In the genomic region with DNA sequence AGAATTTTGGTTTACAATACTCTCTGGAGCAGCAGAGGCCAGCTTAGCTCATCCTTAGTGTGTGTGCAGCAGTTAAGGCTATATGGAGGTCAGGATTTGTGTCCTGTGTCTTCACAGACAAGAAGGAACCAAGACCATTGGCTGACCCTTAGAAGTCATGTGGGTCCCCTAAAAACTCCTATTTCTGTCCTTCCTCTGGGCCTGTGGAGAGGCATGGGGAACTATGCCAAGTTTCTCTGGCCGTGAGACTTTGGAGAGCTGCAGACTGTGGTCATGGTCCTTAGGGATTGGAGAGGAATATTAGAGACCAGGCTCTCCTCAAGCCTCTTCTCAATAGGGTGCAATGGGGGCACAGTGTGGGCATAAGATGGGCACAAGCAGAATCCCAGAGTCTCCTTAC, we compare ENCODE assay signal across 13 mouse cellular contexts. TPM values are rescaled to one million over a fixed set of nuclear protein-coding genes. Genes with fewer than 3 reads are reported as not detected.
DNase-seq lines count a peak whose midpoint lies in the region.
"Not testable (repeated sequence)": the region's sequence is repeated elsewhere in the genome, so short reads cannot be mapped to it uniquely, and the experiment has no call there.
"Had no signal": no experiment of that assay in that cellular context is flagged by ENCODE, and none has a peak within 500 bp of the region (broad histone marks: within the 10 kb centered on the region; RNA-seq: fewer than 3 reads in every experiment).

No protein-coding gene starts in this region.

- DNase-seq in adrenal gland, postnatal 10 days = peak; percentile 6
- DNase-seq in gastrocnemius, postnatal 25 days = peak; percentile 20
- peak; percentile 26 to 51 for DNase-seq in heart, adult 18-20 months
- DNase-seq in heart, adult 9 months (ENCODE audit: low spot score in 2 of 2) = peak; percentile 9 to 30
- DNase-seq in heart, postnatal 14 days = peak; percentile 6 to 24
- peak; percentile 22 for DNase-seq in kidney, postnatal 10 days
- peak; percentile 10 for DNase-seq in skeletal muscle tissue, adult 2 months (ENCODE audit: low read depth, low spot score)

- intact Hi-C loops in heart, postnatal 14 days (cut with DNase I) = not testable (repeated sequence)

RNA-seq across cellular contexts. Expression of gene Vmn1r234, which starts 14.8 kb away (rescaled TPM):
- total RNA-seq in adrenal gland, postnatal 10 days (2021) = not detected
- not detected for total RNA-seq in gastrocnemius, postnatal 25 days (2021)
- total RNA-seq in heart, adult 18-20 months (2021) = not detected
- total RNA-seq in heart, postnatal 14 days (2021) = not detected
- total RNA-seq: adrenal gland, adult 18-20 months; adrenal gland, adult 8-10 months; adrenal gland, postnatal 25 days; adrenal gland, postnatal 4 days; CH12.LX; common myeloid progenitor, adult 5-6 weeks had no signal

RNA-seq across cellular contexts. Expression of gene Vmn1r235, which starts 45.1 kb away (rescaled TPM):
- not detected for total RNA-seq in adrenal gland, postnatal 10 days (2021)
- not detected for total RNA-seq in gastrocnemius, postnatal 25 days (2021)
- not detected for total RNA-seq in heart, adult 18-20 months (2021)
- total RNA-seq in heart, postnatal 14 days (2021) = not detected
- total RNA-seq: adrenal gland, adult 18-20 months; adrenal gland, adult 8-10 months; adrenal gland, postnatal 25 days; adrenal gland, postnatal 4 days; CH12.LX; common myeloid progenitor, adult 5-6 weeks had no signal

Comparison
In these comparisons a context has a peak if more than half of its experiments do, and no peak if none do; other contexts are left out.
1. Peak in every context shown above with its lines: DNase-seq.